Mouse (Mus musculus) cerebellum, postnatal 25 days (tissue): ENCODE data around the gene Ffar3.

Source experiments
- DNase-seq, 2 experiments: peaks; one replicate each; pipeline ENCODE4 v3.0.0; 2021; ENCODE audit warnings: mixed read lengths in 2 of 2

Gene Ffar3

DNA sequence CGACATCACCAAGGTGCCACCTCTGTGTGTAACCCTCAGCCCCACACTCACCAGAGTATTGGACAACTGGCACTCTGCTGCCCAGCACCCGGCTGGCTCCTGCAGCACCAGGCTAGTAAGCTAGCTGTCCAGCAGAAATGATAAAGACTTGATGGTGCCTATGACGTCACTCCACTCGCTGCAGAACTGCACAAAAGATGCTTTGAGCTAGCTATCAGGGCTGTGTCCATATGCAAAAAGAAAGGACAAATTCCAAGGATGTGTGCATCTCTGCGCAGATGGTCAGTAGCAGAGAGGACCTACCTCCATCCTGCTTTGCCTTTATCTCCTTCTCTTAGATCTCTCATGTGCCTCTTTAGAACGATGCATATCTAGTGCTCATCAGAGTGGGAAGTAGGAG, at the start of gene Ffar3:
Gene Ffar3 (minus strand): TSS at position 101 of the 400 bp plus-strand sequence.
- no peak for DNase-seq

DNA sequence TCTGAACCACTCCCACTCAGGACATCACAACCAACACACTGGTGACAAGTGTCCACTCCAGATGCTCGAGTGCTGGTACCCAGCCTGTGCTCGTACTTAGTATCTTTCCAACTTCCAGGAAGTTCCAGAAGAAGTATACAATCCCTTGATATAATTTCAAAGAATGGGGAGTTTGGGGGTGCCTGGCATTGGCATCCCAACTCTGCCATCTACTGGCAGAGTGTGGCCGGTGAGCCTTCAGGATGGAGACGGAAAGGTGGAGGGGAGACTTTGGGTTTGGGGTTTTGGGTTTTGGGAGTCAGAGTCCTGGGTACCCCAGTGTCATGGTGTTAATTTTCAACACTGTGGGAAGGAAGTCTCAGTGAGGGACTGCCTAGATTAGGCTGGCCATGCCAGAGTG, 48.1 kb upstream of the Ffar3 start:
- peak in 1 of 2 experiments; percentile 21 for DNase-seq

DNA sequence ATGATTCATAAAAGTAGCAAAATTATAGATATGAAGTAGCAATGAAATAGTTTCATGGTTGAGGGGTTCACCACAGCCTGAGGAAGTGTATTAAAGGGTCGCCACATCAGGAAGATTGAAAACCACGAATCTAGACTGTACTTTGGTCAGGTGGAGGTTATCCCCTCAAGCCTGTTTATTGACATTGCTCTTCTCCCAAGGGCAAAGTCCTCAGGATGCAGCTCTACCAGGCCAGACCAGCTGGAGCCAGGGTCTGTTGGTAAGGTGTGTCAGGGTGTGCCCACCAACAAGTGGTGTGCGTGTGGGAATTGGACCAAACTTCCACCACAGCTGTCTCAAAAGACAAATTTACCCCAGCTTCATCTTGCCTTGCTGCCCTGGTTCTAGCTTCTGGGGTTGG, 39.2 kb upstream of the Ffar3 start:
- no peak for DNase-seq

DNA sequence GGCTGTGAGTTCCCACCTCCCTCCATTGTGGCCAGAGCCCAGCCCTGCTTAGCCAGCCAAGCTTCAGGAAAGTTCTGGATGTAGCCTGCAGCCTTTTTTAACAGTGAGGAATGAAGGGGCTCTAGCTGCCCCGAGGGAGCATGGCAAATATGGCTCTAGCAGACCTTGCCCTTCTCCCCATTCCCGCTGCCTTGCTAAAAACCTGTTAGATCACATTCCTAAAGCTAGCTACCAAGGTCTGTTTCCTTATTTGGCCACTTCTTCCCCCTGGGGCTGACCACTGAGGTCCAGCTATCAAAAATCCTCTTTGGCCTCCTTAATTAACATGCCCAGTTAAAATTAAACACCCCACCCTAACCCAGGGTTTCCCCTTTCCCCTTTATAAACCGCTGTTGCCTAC, 36.5 kb upstream of the Ffar3 start:
- no peak for DNase-seq

DNA sequence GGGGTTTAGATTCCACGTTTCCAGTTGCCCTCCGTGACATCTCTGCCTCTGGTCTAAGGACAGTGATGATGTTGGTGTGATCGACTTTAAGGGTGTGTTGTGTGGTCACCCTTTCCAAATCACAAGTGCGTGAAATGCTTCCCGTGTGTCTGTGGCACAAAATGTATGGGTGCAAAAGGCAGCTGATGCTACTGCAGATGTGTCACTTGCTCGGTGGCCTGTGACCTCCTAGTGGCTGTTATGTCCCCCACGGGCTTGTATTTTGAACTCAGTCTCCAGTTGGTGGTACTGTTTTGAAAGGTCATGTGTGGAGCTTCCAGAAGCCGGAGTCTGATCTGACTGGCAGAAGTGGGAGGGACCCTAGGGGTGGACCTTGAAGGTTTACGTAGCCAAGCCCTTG, 35.8 kb upstream of the Ffar3 start:
- no peak for DNase-seq

DNA sequence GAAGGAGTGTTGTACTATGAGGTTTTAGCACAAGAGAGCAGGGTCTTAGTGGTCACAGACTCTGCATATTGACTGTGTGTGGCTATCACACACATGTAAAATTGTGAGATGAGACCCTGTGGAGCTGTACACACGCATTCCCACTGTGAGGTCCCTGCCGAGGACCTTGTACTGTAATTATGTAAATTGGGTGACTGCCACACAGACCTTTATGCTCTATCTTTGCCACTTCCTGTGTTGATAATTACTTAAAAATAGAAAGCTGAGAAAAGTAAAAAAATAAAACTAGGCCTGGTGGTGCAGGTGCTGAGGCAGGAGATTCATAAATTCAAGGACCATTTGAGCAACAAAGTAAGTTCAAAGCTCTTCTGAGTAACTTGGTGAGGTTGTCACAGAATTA, 34.7 kb upstream of the Ffar3 start:
- DNase-seq: no peak

DNA sequence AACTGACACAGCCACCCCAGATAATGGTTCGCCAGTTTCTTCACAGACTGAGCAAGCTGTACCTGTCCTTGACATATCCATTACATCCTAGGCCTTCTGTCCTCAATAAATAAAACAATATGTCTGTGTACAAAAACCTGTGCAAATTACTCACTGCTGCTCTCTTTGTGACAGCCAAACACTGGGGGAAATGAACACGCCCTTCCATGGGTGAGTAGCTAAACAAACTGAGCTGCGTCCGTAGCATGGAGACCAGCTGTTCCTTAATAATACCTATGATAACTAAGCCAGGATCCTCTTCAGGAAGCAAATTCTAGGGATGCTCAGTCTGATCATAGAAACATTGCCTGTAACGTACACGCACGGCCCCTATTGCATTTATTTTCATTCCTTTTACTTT, 32.8 kb upstream of the Ffar3 start:
- DNase-seq: no peak

DNA sequence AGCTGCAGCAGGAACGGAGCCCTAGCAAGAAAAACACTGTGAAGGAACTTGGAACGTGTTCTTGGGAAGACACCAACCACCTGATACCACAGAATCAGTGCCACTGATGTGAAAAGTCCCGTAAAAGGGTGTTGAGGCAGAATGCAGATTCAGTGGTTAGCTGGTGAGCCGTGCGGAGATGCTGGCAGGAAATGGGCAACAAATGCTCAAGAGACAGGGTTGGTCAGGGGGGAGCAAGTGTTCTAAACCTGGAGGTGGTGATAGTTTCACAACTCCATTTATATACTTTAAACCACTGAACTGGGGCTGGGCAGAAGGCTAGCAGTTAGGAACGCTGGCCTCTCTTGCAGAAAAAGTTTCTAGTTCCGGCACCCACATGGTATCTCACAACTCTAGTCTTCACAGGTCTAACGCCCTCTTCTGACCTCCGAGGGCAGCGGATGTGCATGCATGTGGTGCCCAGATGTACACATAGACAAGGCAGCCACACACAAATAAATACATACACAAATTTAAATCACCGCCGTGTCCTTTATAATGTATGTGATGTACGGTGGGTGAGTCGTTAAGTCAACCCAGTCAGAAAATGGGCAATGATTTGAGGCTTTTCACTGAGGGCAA, 31.7 kb upstream of the Ffar3 start:
- DNase-seq: no peak

DNA sequence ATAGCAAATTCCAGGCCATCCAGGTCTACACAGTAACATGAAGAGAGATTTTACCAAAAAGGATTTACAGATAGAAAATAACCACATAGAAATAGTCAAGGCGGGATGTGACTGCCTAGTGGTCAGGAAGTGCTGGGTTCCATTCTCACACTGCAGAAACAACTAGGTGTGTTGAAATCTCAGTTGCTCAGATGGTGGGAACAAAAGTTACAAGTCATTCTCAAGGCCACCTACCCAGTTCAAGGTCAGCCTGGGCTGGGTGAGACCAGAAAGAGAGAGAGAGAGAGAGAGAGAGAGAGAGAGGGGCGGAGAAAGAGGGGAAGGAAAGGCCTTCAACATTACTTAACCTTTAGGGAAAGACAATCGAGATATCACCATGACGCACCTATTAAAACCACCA, 30.9 kb upstream of the Ffar3 start:
- DNase-seq: no peak

DNA sequence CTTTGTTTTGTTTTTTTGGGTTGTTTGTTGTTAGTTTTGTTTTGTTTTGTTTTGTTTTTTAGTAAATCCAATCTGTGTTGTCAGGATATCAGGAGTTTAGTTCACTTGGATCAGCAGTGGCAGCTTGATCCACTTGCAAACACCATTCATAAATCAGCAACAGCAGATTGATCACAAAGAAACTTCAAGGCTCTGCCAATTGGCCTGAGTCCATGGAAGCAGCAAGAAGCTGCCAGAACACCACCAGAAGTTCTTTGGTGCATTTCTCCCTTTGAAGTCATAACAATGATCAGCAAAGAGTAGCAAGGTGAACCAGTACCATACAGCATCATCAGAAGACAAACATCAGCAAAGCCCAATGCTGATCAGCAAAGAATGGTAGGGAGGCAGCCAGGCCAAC, 28.1 kb upstream of the Ffar3 start:
- DNase-seq: no peak

DNA sequence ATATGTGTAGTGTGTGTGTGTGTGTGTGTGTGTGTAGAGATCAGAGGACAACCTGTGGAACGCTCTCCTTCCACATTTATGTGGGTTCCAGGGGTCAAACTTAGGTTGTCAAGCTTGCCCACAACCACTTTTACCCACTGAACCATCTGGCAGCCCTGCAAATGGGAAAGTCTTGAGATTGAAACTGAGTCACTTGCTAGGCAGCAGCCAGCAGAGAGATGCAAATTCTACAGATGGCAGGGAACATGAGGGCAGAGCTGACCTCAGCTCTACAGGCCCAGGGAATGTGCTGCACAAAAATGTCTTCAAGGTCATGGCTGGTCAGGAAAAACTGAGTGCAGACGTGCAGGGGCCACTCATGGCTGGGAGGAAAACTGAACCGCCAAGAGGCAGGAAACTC, 25.4 kb upstream of the Ffar3 start:
- no peak for DNase-seq

DNA sequence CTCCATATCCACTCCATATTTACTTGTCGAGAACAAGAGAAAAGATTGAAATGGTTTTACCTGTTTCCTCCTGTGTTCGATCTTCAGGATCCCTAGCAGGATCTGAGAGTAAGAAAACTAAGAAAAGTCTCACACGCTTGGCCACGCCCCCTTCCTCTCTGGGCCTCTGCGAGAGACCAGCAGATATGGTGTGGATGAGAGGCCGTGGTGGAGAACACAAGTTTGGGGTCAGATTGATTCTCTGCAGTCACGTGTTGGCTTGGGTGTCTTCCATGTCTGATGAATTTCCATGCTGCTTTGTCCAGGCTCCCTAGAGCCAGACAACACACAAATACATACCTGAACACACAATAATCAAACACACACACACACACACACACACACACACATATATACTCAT, 24.2 kb upstream of the Ffar3 start, which contains the start of gene Cd22:
Gene Cd22 (minus strand): TSS at position 167 of the 400 bp plus-strand sequence.
- DNase-seq: no peak

DNA sequence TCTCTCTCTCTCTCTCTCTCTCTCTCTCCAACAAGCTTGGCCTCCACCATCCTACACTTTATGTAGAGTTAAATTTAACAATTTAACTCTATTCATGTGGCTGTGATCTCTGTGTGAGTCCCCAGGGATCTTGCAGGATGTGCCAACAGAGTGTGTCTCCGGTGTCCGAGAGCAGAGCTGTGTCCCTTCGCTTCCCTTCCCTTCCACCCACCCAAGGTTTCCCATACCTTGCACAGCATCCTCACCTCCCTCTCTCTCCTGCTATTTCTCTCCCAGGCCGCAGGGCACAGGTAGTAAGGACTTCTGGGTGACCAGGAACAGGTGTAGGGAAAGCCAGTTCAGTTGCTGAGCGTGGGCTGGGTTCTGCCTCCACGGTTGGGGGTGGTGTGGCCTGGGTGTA, 23.0 kb upstream of the Ffar3 start:
- DNase-seq: no peak

DNA sequence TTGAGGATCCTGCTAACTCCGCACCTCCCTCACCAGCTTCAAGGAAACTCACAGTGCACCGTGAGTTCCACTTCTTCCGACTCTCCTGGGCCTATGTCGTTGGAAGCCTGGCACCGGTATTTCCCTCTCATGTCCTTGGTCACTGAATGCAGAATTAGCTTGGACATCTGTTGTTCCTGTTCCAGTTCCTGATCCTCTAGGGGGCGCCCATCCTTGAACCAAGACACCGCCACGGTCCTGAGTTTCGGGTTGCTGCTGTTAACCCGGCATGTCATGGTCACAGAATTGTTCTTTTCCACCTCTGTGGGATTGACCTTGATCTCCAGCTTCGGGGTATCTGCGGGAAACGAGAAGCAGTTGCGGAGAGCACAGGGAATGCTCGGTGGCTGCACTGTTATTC, 17.1 kb upstream of the Ffar3 start:
- peak; percentile 73 to 88 for DNase-seq

DNA sequence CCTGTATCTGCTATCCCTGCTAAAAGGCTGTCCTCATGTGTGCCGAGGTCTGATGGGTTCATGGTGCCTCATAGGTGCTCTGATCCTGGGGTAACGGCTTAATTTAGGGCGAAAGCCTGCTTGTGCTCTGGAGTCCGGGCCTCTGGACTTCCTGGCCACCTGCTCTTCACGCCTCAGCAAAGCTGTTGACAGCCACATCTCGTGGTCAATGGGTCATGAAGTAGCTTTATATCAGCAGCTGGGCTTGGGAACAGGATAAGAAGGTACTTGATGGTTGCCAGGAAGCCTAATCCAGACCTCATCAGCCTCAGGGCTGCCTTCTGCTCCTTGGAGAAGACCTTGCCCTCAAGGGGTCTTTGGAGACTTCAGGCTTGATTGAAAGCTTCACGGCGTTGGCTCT, 7.4 kb upstream of the Ffar3 start:
- DNase-seq: no peak

DNA sequence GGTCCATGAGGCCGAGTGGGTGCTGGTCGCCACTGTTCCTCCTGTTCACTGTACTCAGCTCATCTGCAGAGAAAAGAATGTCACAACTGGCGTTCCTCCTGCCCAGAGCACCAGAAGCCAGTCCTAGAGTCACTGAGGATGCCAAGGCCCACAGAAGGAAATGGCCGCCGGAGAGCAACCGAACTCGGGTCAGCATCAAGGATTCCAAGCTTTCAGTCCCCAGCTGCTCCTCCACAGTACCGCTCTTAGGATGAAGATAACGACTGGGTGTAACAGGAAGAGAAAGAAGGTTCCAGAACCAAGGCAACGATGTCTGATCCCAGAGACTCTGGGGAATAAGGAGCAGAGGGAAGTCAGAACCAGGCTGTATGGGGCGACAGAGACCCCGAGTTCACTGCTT, 5.5 kb upstream of the Ffar3 start, which contains the start of gene Ffar1:
Gene Ffar1 (minus strand): TSS at position 101 of the 400 bp plus-strand sequence.
- DNase-seq: no peak

DNA sequence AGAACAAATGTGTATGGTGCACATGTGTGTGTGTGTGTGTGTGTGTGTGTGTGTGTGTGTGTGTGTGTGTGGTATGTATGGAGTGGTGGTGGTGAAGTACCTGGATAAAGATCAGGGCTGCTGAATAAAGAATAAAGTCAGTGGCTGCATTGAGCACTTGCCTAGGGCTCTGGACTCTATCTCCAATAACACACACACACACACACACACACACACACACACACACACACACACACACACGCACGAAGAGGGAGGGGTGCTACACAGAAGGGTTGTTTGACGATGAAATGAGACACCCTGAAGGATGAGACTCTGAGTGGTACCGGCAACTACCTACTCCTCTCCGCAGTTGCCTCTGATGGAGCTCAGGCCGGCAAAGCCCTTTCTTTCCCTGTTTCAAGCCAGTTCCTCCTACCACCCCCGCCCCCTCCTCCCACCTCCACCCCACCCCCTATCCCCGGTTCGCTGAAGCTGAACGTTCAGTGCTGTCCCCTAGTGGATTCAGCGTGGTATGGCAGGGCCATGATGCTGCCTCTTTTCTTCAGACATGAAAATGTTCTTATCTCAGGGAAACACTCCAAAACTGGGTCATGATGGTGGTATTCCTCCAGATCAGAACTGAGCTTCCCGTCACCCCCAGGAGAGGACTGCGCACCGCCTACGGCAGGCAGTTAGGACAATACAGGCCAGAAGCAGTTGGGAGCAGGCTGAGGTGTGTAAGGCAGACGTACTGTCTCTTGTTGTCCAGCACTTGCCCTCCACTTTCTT, 3.8 kb upstream of the Ffar3 start:
- peak; percentile 54 to 72 for DNase-seq

DNA sequence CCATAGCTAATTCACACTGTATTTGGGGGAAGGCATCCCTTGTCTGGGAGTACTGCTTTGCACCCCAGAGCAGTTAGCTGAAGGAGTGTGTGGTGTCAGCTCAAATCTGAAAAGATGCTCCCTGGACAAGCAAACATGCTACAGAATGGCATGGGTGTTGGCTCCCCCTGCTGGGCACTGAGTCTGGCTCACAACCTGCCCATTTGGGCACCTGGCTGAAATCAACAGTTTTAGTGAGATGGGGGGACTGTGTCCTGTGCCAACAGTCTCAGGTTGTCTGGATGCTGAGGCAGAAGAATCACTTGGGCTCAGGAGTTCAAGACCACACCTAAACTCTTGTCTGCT, 3.3 kb upstream of the Ffar3 start:
- peak; percentile 57 to 79 for DNase-seq

DNA sequence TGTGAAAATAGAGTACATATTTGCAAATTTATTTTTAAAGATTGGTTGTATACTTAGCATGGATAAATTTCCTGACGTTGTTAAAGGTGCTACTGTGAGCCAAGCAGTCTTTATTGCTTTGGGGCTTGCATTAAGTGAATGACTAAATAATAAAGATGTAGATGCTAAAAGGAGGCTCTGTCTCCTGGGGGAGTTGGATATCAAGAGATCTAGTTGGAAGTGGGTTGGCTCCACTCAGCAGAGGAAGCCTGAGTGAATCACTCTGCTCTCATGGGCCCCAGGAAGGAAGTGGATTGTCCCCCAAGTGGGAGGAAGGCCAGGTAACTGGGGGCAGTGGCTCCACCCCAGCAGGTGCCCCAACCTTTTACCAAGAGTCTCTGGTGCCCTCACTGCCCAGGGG, 1.8 kb upstream of the Ffar3 start:
- DNase-seq: no peak

DNA sequence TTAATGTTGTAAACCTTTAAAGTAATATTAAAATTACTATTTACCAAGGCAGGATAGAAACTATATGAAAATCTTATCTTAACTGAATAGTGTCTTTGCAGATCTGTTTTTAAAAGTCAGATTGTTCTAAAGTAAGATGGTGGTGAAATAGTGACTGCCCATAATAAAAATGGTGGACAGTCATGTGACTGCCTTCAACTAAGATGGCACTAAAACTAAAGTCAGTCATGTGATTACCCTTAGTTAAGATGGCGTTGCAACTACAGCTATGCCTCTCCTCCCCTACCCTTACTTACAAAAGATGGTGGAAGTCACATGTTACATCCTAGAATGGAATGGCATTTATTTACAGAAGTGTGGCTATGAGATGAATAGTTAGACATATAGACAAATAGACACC, 4.6 kb downstream of the Ffar3 start:
- no peak for DNase-seq

DNA sequence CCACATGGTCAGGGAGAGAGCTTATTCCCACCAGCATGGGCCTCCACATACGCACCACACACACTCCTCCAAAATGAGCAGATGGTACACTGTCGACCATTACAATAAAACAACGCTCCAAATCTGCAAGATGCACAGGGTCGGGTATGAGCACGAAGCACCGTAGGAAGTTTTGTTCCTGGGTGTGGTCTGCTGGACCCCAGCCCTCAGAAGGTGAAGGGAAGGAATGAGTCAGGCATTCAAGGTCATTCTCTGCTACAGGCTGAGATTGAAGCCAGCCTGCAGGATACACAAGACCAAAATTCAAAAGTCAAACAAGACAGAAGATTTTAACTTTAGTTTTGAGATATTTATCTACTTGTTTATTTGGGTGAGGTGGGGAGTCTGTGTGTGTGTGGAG, 8.0 kb downstream of the Ffar3 start:
- no peak for DNase-seq

DNA sequence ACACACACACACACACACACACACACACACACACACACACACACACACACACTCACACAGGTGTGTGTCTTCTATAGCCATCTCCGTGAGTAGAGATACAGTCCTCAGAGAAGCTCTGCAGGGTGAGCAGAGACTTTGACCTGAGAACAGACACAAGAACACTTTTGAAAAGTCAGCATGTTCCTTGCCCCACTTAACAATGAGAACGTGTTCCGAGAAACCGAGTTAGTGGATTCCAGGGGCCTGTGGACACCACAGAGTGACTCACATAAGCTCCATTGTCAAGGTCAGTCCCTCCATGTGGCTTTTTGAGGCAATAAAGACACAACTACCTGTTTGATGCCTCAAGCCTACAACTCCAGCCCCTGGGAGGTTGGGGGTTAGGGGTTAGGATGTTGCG, 8.6 kb downstream of the Ffar3 start:
- DNase-seq: no peak

DNA sequence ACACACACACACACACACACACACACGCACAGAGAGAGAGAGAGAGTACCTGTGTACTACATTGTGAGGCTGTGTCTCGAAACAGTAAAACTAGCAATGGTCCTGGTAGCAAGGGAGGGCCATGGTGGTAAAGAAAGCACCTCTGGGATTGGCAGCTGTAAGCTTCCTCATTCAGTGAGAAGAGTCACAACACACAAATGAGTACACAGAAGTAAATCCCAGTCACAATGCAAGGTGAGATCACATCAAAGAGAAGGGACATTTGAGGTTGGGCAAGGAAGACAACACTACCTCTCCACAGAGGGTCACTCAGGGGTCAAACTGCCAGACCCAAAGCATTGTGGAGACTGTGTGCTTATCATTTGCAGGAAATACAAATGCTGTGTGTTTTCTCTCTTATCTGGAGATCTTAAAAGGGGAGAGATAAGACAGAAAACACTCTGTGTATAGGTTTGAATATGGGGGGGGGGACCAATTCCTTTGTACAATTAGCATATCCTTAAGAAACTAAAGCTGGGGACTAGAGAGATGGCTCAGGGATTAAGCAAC, 9.4 kb downstream of the Ffar3 start:
- DNase-seq: no peak

DNA sequence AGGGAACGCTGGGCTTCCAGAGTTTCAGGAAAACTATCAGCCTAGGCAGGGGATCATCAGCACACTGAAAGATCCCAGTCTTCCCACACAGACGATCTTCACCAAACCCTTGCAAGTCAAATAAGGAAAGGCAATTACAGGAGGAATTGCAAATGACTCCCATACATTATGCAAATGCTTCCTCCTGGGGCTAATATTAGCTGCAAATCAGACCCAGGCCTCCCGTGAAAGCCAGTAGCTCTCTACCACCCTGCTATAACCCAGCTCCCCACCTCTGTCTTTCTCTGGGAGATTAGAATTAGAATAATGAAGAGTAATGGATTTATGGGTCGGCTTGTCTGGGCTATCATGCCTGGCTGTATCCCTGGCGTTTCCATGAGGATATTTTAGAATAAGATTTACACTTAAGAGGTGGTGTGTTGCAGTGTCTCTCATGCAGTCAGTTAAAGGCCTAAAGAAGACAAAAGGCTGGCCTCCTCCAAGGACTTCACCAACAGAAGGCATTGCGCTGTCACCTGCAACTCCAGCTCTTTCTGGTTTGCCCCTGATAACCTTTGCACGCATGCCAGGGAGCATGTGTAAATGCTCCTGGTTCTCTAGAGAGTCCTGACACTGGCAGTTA, 11.2 kb downstream of the Ffar3 start:
- DNase-seq: no peak
